Mouse (Mus musculus) liver, embryonic 11.5 days (tissue): ENCODE measurements at regions not wholly inside any gene's neighbourhood (a gene's known extent, or its start where the extent isn't known, plus 50 kb on each side); places are given as distances from the start of the nearest gene placed in this dataset.

Source experiments
- ATAC-seq: fragments of 200-750 bp; cut with Nextera tagmentation; replicated peaks from 2 replicates; pipeline ENCODE4 v1.8.0; 2017; ENCODE audit warnings: moderate number of reproducible peaks, mild to moderate bottlenecking, moderate TSS enrichment, moderate library complexity; ENCODE audit not compliant: low FRiP score
- DNase-seq: peaks from one replicate; pipeline ENCODE4 v3.0.0-alpha.2; 2017; ENCODE audit warnings: low spot score
- H3K27ac ChIP-seq: fragments of 300-500 bp; sonication (generic); 2 replicates; pipeline ENCODE4 v1.5.1; 2014; ENCODE audit warnings: mild to moderate bottlenecking, low read depth, low read length, control low read depth
- H3K27me3 ChIP-seq: fragments of 300-500 bp; sonication (generic); replicated peaks from 2 replicates; pipeline ENCODE4 v1.6.1; 2014; ENCODE audit warnings: low read length, mixed read lengths; ENCODE audit not compliant: control insufficient read depth, insufficient read depth
- H3K36me3 ChIP-seq: fragments of 300-500 bp; sonication (generic); 2 replicates; pipeline ENCODE4 v1.6.1; 2014; ENCODE audit warnings: mild to moderate bottlenecking, low read length, moderate library complexity, mixed read lengths; ENCODE audit not compliant: control insufficient read depth, insufficient read depth
- H3K4me1 ChIP-seq: fragments of 300-500 bp; sonication (generic); replicated peaks from 2 replicates; pipeline ENCODE4 v1.6.1; 2014; ENCODE audit warnings: low read length, mixed read lengths; ENCODE audit not compliant: control insufficient read depth, insufficient read depth
- H3K4me2 ChIP-seq: fragments of 300-500 bp; sonication (generic); 2 replicates; pipeline ENCODE4 v1.6.1; 2014; ENCODE audit warnings: mild to moderate bottlenecking, control low read depth, moderate library complexity
- H3K4me3 ChIP-seq: fragments of 300-500 bp; sonication (generic); 2 replicates; pipeline ENCODE4 v1.5.1; 2014; ENCODE audit warnings: low read depth, low read length, control low read depth
- H3K9ac ChIP-seq: fragments of 300-500 bp; sonication (generic); 2 replicates; pipeline ENCODE4 v1.6.1; 2014; ENCODE audit warnings: low read depth, low read length, control low read depth
- H3K9me3 ChIP-seq: fragments of 300-500 bp; sonication (generic); 2 replicates; pipeline ENCODE4 v1.6.1; 2016; ENCODE audit warnings: low read length, inconsistent platforms, mixed read lengths; ENCODE audit not compliant: control insufficient read depth
- WGBS: fragments of 180-500 bp; shearing (Covaris S2); extraction: QIAGEN DNeasy Blood & Tissue Kit; methylation state at CpG from one replicate; pipeline ENCODE4 v1.1.7; 2014; 5-methylcytosine and 5-hydroxymethylcytosine counted together

- 62% methylated on average over 5 of the region's 5 CpGs for WGBS
- no peak overlapping the region for H3K27ac ChIP-seq
These were observed 118.4 kb upstream of the Maf start for GRCm38 (mm10) chr8:115825899-115826502.

GRCm38 (mm10) chr8:115824478-115824785 lies 116.8 kb upstream of the Maf start:
- no peak overlapping the region for H3K4me2 ChIP-seq
- no peaks in the 10 kb centered on the region for H3K36me3 ChIP-seq
- no peaks in the 10 kb centered on the region for H3K27me3 ChIP-seq
- H3K4me1 ChIP-seq = peaks cover 2% of the 10 kb centered on the region; the same call in 1 of the 2 replicates
- DNase-seq = no peak
- no peak for ATAC-seq
- WGBS = 83% methylated on average over 6 of the region's 6 CpGs
- H3K9ac ChIP-seq = no peak overlapping the region
- no peak overlapping the region for H3K4me3 ChIP-seq
- H3K9me3 ChIP-seq = no peaks in the 10 kb centered on the region
- H3K27ac ChIP-seq = no peak overlapping the region

More at GRCm38 (mm10) chr8:115825899-115826502, 118.4 kb upstream of the Maf start:
- Histone ChIP-seq H3K4me2 (no peak overlapping the region), H3K4me1 (peaks cover 2% of the 10 kb centered on the region; the same call in 1 of the 2 replicates), H3K9ac (no peak overlapping the region), H3K27me3 (no peaks in the 10 kb centered on the region), H3K9me3 (no peaks in the 10 kb centered on the region), H3K36me3 (no peaks in the 10 kb centered on the region), H3K4me3 (no peak overlapping the region)
- DNase-seq (no peak), ATAC-seq (no peak)

GRCm38 (mm10) chr8:115823673-115824477 lies 116.3 kb upstream of the Maf start:
- 77% methylated on average over 8 of the region's 8 CpGs for WGBS
- Histone ChIP-seq H3K4me1 (peaks cover 2% of the 10 kb centered on the region; the same call in 1 of the 2 replicates), H3K36me3 (no peaks in the 10 kb centered on the region), H3K9ac (no peak overlapping the region), H3K4me3 (no peak overlapping the region), H3K27ac (no peak overlapping the region), H3K9me3 (no peaks in the 10 kb centered on the region), H3K27me3 (no peaks in the 10 kb centered on the region), H3K4me2 (no peak overlapping the region)
- DNase-seq (no peak), ATAC-seq (no peak)

GRCm38 (mm10) chr8:115813426-115813825 lies 105.8 kb upstream of the Maf start:
- Histone ChIP-seq H3K4me1 (no peaks in the 10 kb centered on the region), H3K27ac (no peak overlapping the region), H3K4me3 (no peak overlapping the region), H3K27me3 (no peaks in the 10 kb centered on the region), H3K9me3 (no peaks in the 10 kb centered on the region), H3K4me2 (no peak overlapping the region), H3K36me3 (no peaks in the 10 kb centered on the region), H3K9ac (no peak overlapping the region)
- 79% methylated on average over 4 of the region's 4 CpGs for WGBS
- DNase-seq (no peak), ATAC-seq (no peak)

- no peak overlapping the region for H3K4me3 ChIP-seq
- H3K9ac ChIP-seq = no peak overlapping the region
- ATAC-seq (no peak), DNase-seq (no peak)
- WGBS = 72% methylated on average over 9 of the region's 9 CpGs
- no peak overlapping the region for H3K27ac ChIP-seq
- H3K9me3 ChIP-seq = no peaks in the 10 kb centered on the region
- H3K4me2 ChIP-seq = no peak overlapping the region
- no peaks in the 10 kb centered on the region for H3K27me3 ChIP-seq
- H3K4me1 ChIP-seq = no peaks in the 10 kb centered on the region
- H3K36me3 ChIP-seq = no peaks in the 10 kb centered on the region
These were observed 99.0 kb upstream of the Maf start for GRCm38 (mm10) chr8:115806579-115806978.

- no peak for ATAC-seq
- 60% methylated on average over 6 of the region's 6 CpGs for WGBS
- no peaks in the 10 kb centered on the region for H3K4me1 ChIP-seq
- H3K9ac ChIP-seq = no peak overlapping the region
- no peak for DNase-seq
- no peaks in the 10 kb centered on the region for H3K27me3 ChIP-seq
- no peaks in the 10 kb centered on the region for H3K9me3 ChIP-seq
- no peak overlapping the region for H3K4me2 ChIP-seq
- H3K36me3 ChIP-seq = no peaks in the 10 kb centered on the region
- H3K27ac ChIP-seq = no peak overlapping the region
- no peak overlapping the region for H3K4me3 ChIP-seq
These were observed 98.5 kb upstream of the Maf start for GRCm38 (mm10) chr8:115806139-115806538.

- H3K4me2 ChIP-seq = no peak overlapping the region
- no peak overlapping the region for H3K4me3 ChIP-seq
- no peaks in the 10 kb centered on the region for H3K4me1 ChIP-seq
- H3K9me3 ChIP-seq = no peaks in the 10 kb centered on the region
- H3K27ac ChIP-seq = no peak overlapping the region
- no peaks in the 10 kb centered on the region for H3K36me3 ChIP-seq
- no peaks in the 10 kb centered on the region for H3K27me3 ChIP-seq
- 42% methylated on average over 1 of the region's 1 CpGs for WGBS
- DNase-seq (no peak), ATAC-seq (no peak)
- no peak overlapping the region for H3K9ac ChIP-seq
These were observed 86.0 kb upstream of the Maf start for GRCm38 (mm10) chr8:115793587-115793986.

GRCm38 (mm10) chr8:115788421-115788820 lies 80.8 kb upstream of the Maf start:
- no peaks in the 10 kb centered on the region for H3K9me3 ChIP-seq
- no peak overlapping the region for H3K4me3 ChIP-seq
- no peak overlapping the region for H3K27ac ChIP-seq
- no peaks in the 10 kb centered on the region for H3K4me1 ChIP-seq
- WGBS = 76% methylated on average over 6 of the region's 6 CpGs
- no peaks in the 10 kb centered on the region for H3K27me3 ChIP-seq
- ATAC-seq (no peak), DNase-seq (no peak)
- no peak overlapping the region for H3K9ac ChIP-seq
- no peaks in the 10 kb centered on the region for H3K36me3 ChIP-seq
- H3K4me2 ChIP-seq = no peak overlapping the region

GRCm38 (mm10) chr8:115786185-115786584 lies 78.6 kb upstream of the Maf start:
- H3K4me2 ChIP-seq = no peak overlapping the region
- no peak overlapping the region for H3K27ac ChIP-seq
- no peaks in the 10 kb centered on the region for H3K36me3 ChIP-seq
- no peak overlapping the region for H3K9ac ChIP-seq
- no peaks in the 10 kb centered on the region for H3K27me3 ChIP-seq
- H3K4me1 ChIP-seq = no peaks in the 10 kb centered on the region
- DNase-seq (no peak), ATAC-seq (no peak)
- no peak overlapping the region for H3K4me3 ChIP-seq
- 86% methylated on average over 4 of the region's 4 CpGs for WGBS
- H3K9me3 ChIP-seq = no peaks in the 10 kb centered on the region
